Mouse (Mus musculus) liver, embryonic 14.5 days (tissue): ENCODE data around the gene Rabggtb. TPM values are rescaled to one million over a fixed set of nuclear protein-coding genes. Genes with fewer than 3 reads are reported as not detected.

Source experiments
- ATAC-seq: fragments of 200-750 bp; cut with Nextera tagmentation; 2 replicates; pipeline ENCODE4 v1.8.0; 2017; ENCODE audit warnings: moderate number of reproducible peaks, mild to moderate bottlenecking, moderate library complexity; ENCODE audit not compliant: insufficient read depth
- DNase-seq, 3 experiments: peaks; one replicate each; pipeline ENCODE4 v3.0.0-alpha.2; 2012 to 2013; ENCODE audit warnings: low read depth in 3 of 3, low spot score in 3 of 3
- H3K27ac ChIP-seq: fragments of 300-500 bp; sonication (generic); 2 replicates; pipeline ENCODE4 v1.5.1; 2014; ENCODE audit warnings: moderate library complexity, mild to moderate bottlenecking, control low read depth, inconsistent platforms
- H3K27me3 ChIP-seq: fragments of 300-500 bp; sonication (generic); 2 replicates; pipeline ENCODE4 v1.6.1; 2014; ENCODE audit warnings: mild to moderate bottlenecking, low read length, moderate library complexity; ENCODE audit not compliant: control insufficient read depth, insufficient read depth
- H3K36me3 ChIP-seq: fragments of 300-500 bp; sonication (generic); replicated peaks from 2 replicates; pipeline ENCODE4 v1.6.1; 2014; ENCODE audit warnings: low read depth; ENCODE audit not compliant: control insufficient read depth, insufficient read depth
- H3K4me1 ChIP-seq, 2 experiments: fragments of 200-500 bp in 1 of 2; fragments of 300-500 bp in 1 of 2; sonication (generic) in 1 of 2; replicated peaks; 2 replicates each; pipeline ENCODE4 v1.6.1; 2012 to 2014; ENCODE audit warnings: antibody characterized with exemption in 1 of 2, inconsistent platforms in 1 of 2, low read length in 1 of 2; ENCODE audit not compliant: control insufficient read depth in 2 of 2, insufficient read depth in 2 of 2
- H3K4me2 ChIP-seq: fragments of 300-500 bp; sonication (generic); 2 replicates; pipeline ENCODE4 v1.6.1; 2014; ENCODE audit warnings: low read depth, mild to moderate bottlenecking, control low read depth, moderate library complexity
- H3K4me3 ChIP-seq, 2 experiments: fragments of 200-500 bp in 1 of 2; fragments of 300-500 bp in 1 of 2; sonication (generic) in 1 of 2; 2 replicates each; pipeline ENCODE4 v1.5.1; 2012 to 2014; ENCODE audit warnings: low read depth in 2 of 2, low read length in 2 of 2, mild to moderate bottlenecking in 2 of 2, control low read depth in 1 of 2, inconsistent platforms in 1 of 2, moderate library complexity in 1 of 2; ENCODE audit not compliant: insufficient read depth in 1 of 2
- H3K9ac ChIP-seq: fragments of 300-500 bp; sonication (generic); replicated peaks from 2 replicates; pipeline ENCODE4 v1.6.1; 2014; ENCODE audit warnings: mild to moderate bottlenecking, control low read depth, moderate library complexity
- H3K9me3 ChIP-seq: fragments of 300-500 bp; sonication (generic); 2 replicates; pipeline ENCODE4 v1.6.1; 2016; ENCODE audit warnings: low read length, mixed read lengths; ENCODE audit not compliant: control insufficient read depth
- CTCF ChIP-seq: IDR thresholded peaks from 2 replicates; pipeline ENCODE4 v1.5.1; 2016; ENCODE audit warnings: antibody characterized with exemption, low read depth, control low read depth
- EP300 ChIP-seq: IDR thresholded peaks from 2 replicates; pipeline ENCODE4 v1.6.1; 2016; ENCODE audit warnings: antibody characterized with exemption, low read depth
- WGBS: fragments of 180-500 bp; shearing (Covaris S2); extraction: QIAGEN DNeasy Blood & Tissue Kit; methylation state at CpG from one replicate; pipeline ENCODE4 v1.1.7; 2014; ENCODE audit not compliant: insufficient replicate concordance; 5-methylcytosine and 5-hydroxymethylcytosine counted together
- polyA plus RNA-seq, 2 experiments: library from polyadenylated mRNA; depleted of rRNA in 1 of 2; stranded (reverse) in 1 of 2; unstranded in 1 of 2; fragments of >200 nt; fragmentation: Nextera tagmentation in 1 of 2; extraction: Ambion mirVana in 1 of 2; gene quantifications; 2 replicates each; pipeline versions ENCODE4 v1.2.1 to v1.2.3; 2012 to 2014

The Rabggtb gene
- 80.9 and 85.5 TPM in 2 replicates for polyA plus RNA-seq (2012; rRNA removed)
- polyA plus RNA-seq (2014; fragmentation: Nextera tagmentation; extraction: Ambion mirVana) = 45.5 and 52.4 TPM in 2 replicates

DNA sequence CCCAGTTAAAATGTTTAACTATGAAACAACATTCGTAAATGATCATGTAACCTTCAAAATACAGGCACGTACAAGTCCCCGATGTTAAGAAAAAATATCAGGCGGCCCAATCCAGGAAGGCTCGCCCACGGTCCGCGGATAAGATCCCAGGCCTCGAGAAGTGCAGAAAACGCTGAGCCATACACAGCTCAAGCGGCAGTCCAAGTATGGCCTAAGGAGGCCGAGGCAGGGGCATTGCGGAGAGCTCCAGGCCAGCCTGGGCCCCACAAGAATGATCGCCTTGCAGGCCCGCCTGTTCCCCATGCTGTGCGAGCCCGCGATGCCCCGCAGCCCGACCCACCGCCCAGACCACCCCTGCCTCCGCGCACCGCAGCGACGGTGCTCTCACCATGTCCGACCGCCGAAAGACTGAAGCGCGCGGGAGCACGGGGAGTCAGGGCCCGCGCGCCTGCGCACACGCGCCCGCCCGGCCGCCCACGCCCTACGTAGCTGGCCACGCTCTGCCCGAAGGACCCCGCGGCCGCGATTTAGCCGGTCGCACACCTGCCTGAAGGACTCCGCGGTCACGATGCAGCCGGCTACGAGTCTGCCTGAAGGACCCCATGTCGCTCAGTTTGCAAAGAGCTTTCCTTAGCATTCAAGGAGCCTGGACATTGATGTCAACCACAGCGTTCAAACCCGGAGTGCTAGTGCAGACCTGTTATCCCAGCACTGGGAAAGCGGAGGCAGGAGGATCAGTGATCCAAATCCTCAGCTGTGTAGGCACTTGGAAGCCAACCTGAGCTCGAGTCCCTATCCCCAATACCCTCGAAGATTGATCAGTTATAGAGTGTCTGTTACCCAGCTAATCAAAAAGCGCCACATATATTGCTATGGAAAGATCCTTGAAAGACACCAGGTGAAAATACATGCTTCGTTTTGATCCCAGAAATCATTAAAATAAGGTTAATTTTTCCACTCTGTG lies at the start of gene Rabggtb:
Rabggtb (minus strand) TSS at position 464 of the 964 bp plus-strand sequence.
- Histone ChIP-seq H3K9ac (peak within 1 kb of the TSS; percentile 99), H3K9me3 (no peaks in the 10 kb centered on the region), H3K4me2 (peak within 1 kb of the TSS; percentile 99), H3K27ac (peak within 1 kb of the TSS; percentile 95), H3K4me3 (peak within 1 kb of the TSS; percentile 86 to 98), H3K36me3 (peaks cover 38% of the 10 kb centered on the region), H3K4me1 (peaks cover 29 to 31% of the 10 kb centered on the region in 2 experiments), H3K27me3 (no peaks in the 10 kb centered on the region)
- ATAC-seq (peak; percentile 94), DNase-seq (peak; percentile 85 to 89 (median 88))
- under 1% methylated on average over 65 of the region's 65 CpGs for WGBS
- no peak for TF ChIP-seq CTCF
- TF ChIP-seq EP300 = no peak; the same call in 1 of the 2 replicates

DNA sequence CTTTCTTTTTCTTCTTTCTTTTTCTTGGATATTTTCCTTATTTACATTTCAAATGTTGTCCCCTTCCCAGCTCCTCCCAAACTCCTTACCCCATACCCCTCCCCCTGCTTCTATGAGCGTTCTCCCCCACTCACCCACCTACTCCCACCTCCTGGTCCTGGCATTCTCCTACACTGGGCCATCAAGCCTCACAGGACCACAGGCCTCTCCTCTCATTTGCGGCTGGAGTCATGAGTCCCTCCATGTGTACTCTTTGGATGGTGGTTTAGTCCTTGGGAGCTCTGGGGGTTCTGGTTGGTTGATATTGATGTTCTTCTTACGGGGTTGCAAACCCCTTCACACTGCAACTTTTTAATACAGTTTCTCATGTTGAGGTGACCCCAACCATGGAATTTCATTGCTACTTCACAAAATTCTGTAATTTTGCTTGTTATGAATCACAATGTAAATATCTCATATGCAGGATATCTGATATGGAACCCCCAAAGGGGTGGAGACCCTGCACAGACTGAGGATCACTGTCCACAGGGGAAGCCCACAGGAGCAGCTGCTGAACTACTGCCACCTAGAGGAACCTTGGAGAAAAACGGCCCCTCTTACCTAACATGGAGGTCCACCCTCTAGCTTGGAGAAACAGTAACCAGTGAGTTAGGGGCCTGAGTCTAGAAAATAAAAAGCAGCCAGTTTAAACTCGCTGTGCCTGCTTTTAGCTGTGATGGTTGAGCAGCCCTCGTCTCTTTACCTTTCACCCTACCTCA lies 49.0 kb upstream of the Rabggtb start:
- no peaks in the 10 kb centered on the region for H3K36me3 ChIP-seq
- H3K4me3 ChIP-seq = no peak overlapping the region
- no peaks in the 10 kb centered on the region for H3K27me3 ChIP-seq
- H3K9ac ChIP-seq = no peak overlapping the region
- no peaks in the 10 kb centered on the region for H3K9me3 ChIP-seq
- ATAC-seq (no peak), DNase-seq (no peak)
- TF ChIP-seq EP300 = no peak
- TF ChIP-seq CTCF = peak; percentile 73
- WGBS = 47% methylated on average over 6 of the region's 6 CpGs
- H3K27ac ChIP-seq = no peak overlapping the region
- H3K4me1 ChIP-seq = no peaks in the 10 kb centered on the region
- H3K4me2 ChIP-seq = no peak overlapping the region

DNA sequence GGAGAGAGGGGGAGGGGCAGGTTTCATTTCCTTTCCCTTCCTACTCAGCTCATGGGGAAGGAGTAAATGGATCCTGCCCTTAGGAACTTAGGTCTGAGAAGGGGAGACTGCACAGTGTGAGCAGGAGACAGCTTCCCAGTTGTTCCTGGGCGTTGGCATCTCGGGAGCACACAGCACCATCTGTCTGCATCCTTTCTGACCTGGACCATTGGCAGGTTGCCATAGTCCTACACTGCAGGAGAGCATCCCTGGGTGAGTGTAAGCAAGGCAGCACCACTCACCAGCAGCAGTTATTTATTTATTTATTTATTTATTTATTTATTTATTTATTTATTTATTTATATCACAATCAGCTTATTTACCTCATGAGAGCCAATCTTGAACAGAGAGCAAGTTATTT lies 48.1 kb upstream of the Rabggtb start:
- H3K4me3 ChIP-seq = no peak overlapping the region
- H3K36me3 ChIP-seq = no peaks in the 10 kb centered on the region
- WGBS = 76% methylated on average over 2 of the region's 2 CpGs
- H3K4me2 ChIP-seq = no peak overlapping the region
- H3K27me3 ChIP-seq = no peaks in the 10 kb centered on the region
- no peaks in the 10 kb centered on the region for H3K4me1 ChIP-seq
- DNase-seq = no peak
- no peak for ATAC-seq
- no peak overlapping the region for H3K27ac ChIP-seq
- H3K9ac ChIP-seq = no peak overlapping the region
- H3K9me3 ChIP-seq = no peaks in the 10 kb centered on the region
- no peak for TF ChIP-seq EP300
- no peak for TF ChIP-seq CTCF

DNA sequence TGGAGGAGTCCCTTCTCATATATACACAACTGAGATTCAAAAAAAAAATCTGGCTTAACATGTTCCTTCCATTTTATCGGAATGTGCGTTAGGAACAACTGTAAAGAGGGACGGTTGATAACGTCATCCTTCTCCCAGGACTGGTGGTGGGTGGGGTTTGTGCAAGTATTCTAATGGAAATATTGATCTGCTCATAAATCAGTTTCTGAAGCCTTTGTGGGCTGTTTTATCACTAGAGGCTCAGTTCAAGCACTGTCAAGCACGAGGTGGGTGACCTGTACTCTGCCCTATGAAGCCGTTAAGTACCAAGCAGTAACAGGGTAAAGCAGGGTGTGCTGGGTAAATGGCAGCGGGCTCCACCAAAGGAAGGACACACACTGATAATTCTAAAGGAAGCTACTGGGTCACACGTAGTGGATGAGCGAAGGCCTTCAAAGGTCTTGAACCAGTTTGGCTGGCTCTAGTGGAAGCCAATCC lies 47.0 kb upstream of the Rabggtb start:
- 73% methylated on average over 9 of the region's 9 CpGs for WGBS
- no peak for ATAC-seq

More for the DNA sequence above, 47.0 kb upstream of the Rabggtb start:
- no peaks in the 10 kb centered on the region for H3K9me3 ChIP-seq
- no peak overlapping the region for H3K4me2 ChIP-seq
- no peaks in the 10 kb centered on the region for H3K36me3 ChIP-seq
- TF ChIP-seq EP300 (no peak), CTCF (no peak)
- H3K27me3 ChIP-seq = no peaks in the 10 kb centered on the region
- H3K27ac ChIP-seq = no peak overlapping the region
- H3K4me1 ChIP-seq = no peaks in the 10 kb centered on the region
- H3K4me3 ChIP-seq = no peak overlapping the region
- no peak overlapping the region for H3K9ac ChIP-seq
- DNase-seq = no peak
